Mouse (Mus musculus) cerebellum, postnatal 36 days (tissue): ENCODE measurements at regions not wholly inside any gene's neighbourhood (a gene's known extent, or its start where the extent isn't known, plus 50 kb on each side); places are given as distances from the start of the nearest gene placed in this dataset.

ENCODE experiments used
- DNase-seq, 2 experiments: peaks; one replicate each; pipeline ENCODE4 v3.0.0; 2021 to 2022; ENCODE audit warnings: mixed read lengths in 2 of 2

GRCm38 (mm10) chr9:51525906-51526305 is 197.2 kb upstream of the 1810046K07Rik start:
- no peak for DNase-seq

GRCm38 (mm10) chr9:51538894-51539293 is 210.2 kb upstream of the 1810046K07Rik start:
- DNase-seq = no peak

GRCm38 (mm10) chr9:51541940-51542339 is 213.2 kb upstream of the 1810046K07Rik start:
- DNase-seq = no peak

GRCm38 (mm10) chr9:51572040-51572439 is 193.1 kb upstream of the Arhgap20 start:
- no peak for DNase-seq

GRCm38 (mm10) chr9:51581601-51582000 is 183.5 kb upstream of the Arhgap20 start:
- DNase-seq = no peak

GRCm38 (mm10) chr9:51593707-51594106 is 171.4 kb upstream of the Arhgap20 start:
- no peak for DNase-seq

- DNase-seq = no peak
These were observed 166.4 kb upstream of the Arhgap20 start for GRCm38 (mm10) chr9:51598706-51599105.

- no peak for DNase-seq
These were observed 157.0 kb upstream of the Arhgap20 start for GRCm38 (mm10) chr9:51608158-51608557.

GRCm38 (mm10) chr9:51608697-51609456 is 156.3 kb upstream of the Arhgap20 start:
- DNase-seq = no peak

GRCm38 (mm10) chr9:51626156-51626555 is 139.0 kb upstream of the Arhgap20 start:
- DNase-seq = no peak

GRCm38 (mm10) chr9:51636097-51636496 is 129.0 kb upstream of the Arhgap20 start:
- no peak for DNase-seq

- DNase-seq = no peak
These were observed 128.5 kb upstream of the Arhgap20 start for GRCm38 (mm10) chr9:51636559-51637127.

- DNase-seq = no peak
These were observed 127.8 kb upstream of the Arhgap20 start for GRCm38 (mm10) chr9:51637131-51637920.

- no peak for DNase-seq
These were observed 123.4 kb upstream of the Arhgap20 start for GRCm38 (mm10) chr9:51641706-51642105.

GRCm38 (mm10) chr9:51645426-51645825 is 119.7 kb upstream of the Arhgap20 start:
- DNase-seq = no peak

GRCm38 (mm10) chr9:51653376-51654292 is 111.5 kb upstream of the Arhgap20 start:
- no peak for DNase-seq

- no peak for DNase-seq
These were observed 110.5 kb upstream of the Arhgap20 start for GRCm38 (mm10) chr9:51654645-51655044.

- DNase-seq = no peak
These were observed 107.3 kb upstream of the Arhgap20 start for GRCm38 (mm10) chr9:51657796-51658195.

GRCm38 (mm10) chr9:51660908-51661874 is 103.9 kb upstream of the Arhgap20 start:
- DNase-seq = no peak

- no peak for DNase-seq
These were observed 103.2 kb upstream of the Arhgap20 start for GRCm38 (mm10) chr9:51661911-51662310.

GRCm38 (mm10) chr9:51664353-51664752 is 100.8 kb upstream of the Arhgap20 start:
- no peak for DNase-seq
